Mouse (Mus musculus) bone marrow macrophage, adult 2 months (primary cell): ENCODE results near the gene Tgfb1i1.

Experiments
- CTCF ChIP-seq: IDR thresholded peaks from 2 replicates; pipeline ENCODE4 v1.5.1; 2012; ENCODE audit warnings: low read depth, mild to moderate bottlenecking, low read length, moderate library complexity
- POLR2A ChIP-seq: IDR thresholded peaks from 2 replicates; pipeline ENCODE4 v1.6.1; 2012; ENCODE audit warnings: mild to moderate bottlenecking, low read depth, low read length, borderline replicate concordance

GRCm38 (mm10) chr7:128237927-128238778, 8.5 kb upstream of the Tgfb1i1 start, which contains the start of gene 9130023H24Rik:
- no peak for TF ChIP-seq CTCF
- no peak for TF ChIP-seq POLR2A
